Mouse (Mus musculus): ENCODE measurements at regions not wholly inside any gene's neighbourhood (a gene's known extent, or its start where the extent isn't known, plus 50 kb on each side); places are given as distances from the start of the nearest gene placed in this dataset.

- no peak overlapping the region for H3K27ac ChIP-seq (ENCODE audit: insufficient read depth, low read depth, low read length, poor library complexity, severe bottlenecking)
- DNase-seq (ENCODE audit: low read depth, low spot score) = no peak
- H3K4me1 ChIP-seq (ENCODE audit: control insufficient read depth in 2 of 2, insufficient read depth in 2 of 2, low read length in 2 of 2, poor library complexity in 1 of 2) = no peaks in the 10 kb centered on the region
- in situ Hi-C loops (cut with MboI; ENCODE audit: low sequenced_read_pairs in 2 of 2, unreplicated experiment in 2 of 2) = no loop called here
- TF ChIP-seq MAFK (IDR thresholded peaks at IDR 0.05; ENCODE audit: insufficient read depth, low read depth, low read length) (no peak), ZNF384 (IDR thresholded peaks at IDR 0.05; ENCODE audit: low read depth, low read length) (no peak), CHD2 (IDR thresholded peaks at IDR 0.05; ENCODE audit: low read depth, low read length) (no peak), ZC3H11A (IDR thresholded peaks at IDR 0.05; ENCODE audit: borderline replicate concordance, low read depth, low read length) (no peak), HCFC1 (IDR thresholded peaks at IDR 0.05; ENCODE audit: borderline replicate concordance, insufficient read depth, low read length) (no peak)
- H3K9me3 ChIP-seq (ENCODE audit: control insufficient read depth, insufficient read depth, low read depth, low read length) = no peaks in the 10 kb centered on the region
- no peak overlapping the region for H3K4me3 ChIP-seq (ENCODE audit: insufficient read depth in 1 of 2, low read depth in 1 of 2, low read length in 2 of 2, poor library complexity in 1 of 2, severe bottlenecking in 1 of 2)
- no peak overlapping the region for H3K9ac ChIP-seq (ENCODE audit: insufficient read depth, low read depth, low read length, poor library complexity, severe bottlenecking)
- no peaks in the 10 kb centered on the region for H3K36me3 ChIP-seq (ENCODE audit: control insufficient read depth, insufficient read depth, low read length, poor library complexity, severe bottlenecking)
Measured at GRCm38 (mm10) chr11:19562668-19563067, 361.5 kb upstream of the Spred2 start.

DNA sequence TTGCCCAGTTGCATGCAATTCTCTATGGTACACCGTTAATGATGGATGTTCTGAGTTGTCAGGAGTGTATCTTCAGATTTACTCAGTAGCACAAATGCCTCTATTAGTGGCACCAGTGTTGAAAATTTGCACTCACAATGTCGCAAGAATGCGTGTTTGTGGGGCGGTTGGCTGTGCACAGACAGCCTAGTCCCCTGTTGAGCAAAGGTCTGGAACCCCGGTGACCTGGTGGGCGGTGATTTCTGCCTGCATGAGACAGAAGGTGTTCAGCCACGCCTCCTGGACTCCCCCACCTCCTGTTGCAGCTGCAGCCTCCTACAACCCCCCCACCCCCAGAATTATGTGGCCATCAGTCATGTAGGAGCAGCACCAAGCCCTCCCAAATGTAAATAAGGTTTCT, 338.9 kb upstream of the Spred2 start:
- in situ Hi-C loops (cut with MboI; ENCODE audit: low sequenced_read_pairs in 2 of 2, unreplicated experiment in 2 of 2) = loop anchor here in 1 of 2 experiments (25.0 kb wide), 1 partner anchor 452 kb away; no protein-coding TSS in a partner anchor
- H3K27ac ChIP-seq (ENCODE audit: insufficient read depth, low read depth, low read length, poor library complexity, severe bottlenecking) = no peak overlapping the region
- no peak overlapping the region for H3K4me3 ChIP-seq (ENCODE audit: insufficient read depth in 1 of 2, low read depth in 1 of 2, low read length in 2 of 2, poor library complexity in 1 of 2, severe bottlenecking in 1 of 2)
- H3K4me1 ChIP-seq (ENCODE audit: control insufficient read depth in 2 of 2, insufficient read depth in 2 of 2, low read length in 2 of 2, poor library complexity in 1 of 2) = no peaks in the 10 kb centered on the region
- no peak for DNase-seq (ENCODE audit: low read depth, low spot score)
- H3K9ac ChIP-seq (ENCODE audit: insufficient read depth, low read depth, low read length, poor library complexity, severe bottlenecking) = no peak overlapping the region
- no peaks in the 10 kb centered on the region for H3K36me3 ChIP-seq (ENCODE audit: control insufficient read depth, insufficient read depth, low read length, poor library complexity, severe bottlenecking)
- TF ChIP-seq ZC3H11A (IDR thresholded peaks at IDR 0.05; ENCODE audit: borderline replicate concordance, low read depth, low read length) = no peak
- no peaks in the 10 kb centered on the region for H3K9me3 ChIP-seq (ENCODE audit: control insufficient read depth, insufficient read depth, low read depth, low read length)

GRCm38 (mm10) chr11:19592506-19593355, 331.4 kb upstream of the Spred2 start:
- no peak overlapping the region for H3K4me3 ChIP-seq (ENCODE audit: insufficient read depth in 1 of 2, low read depth in 1 of 2, low read length in 2 of 2, poor library complexity in 1 of 2, severe bottlenecking in 1 of 2)
- no peaks in the 10 kb centered on the region for H3K36me3 ChIP-seq (ENCODE audit: control insufficient read depth, insufficient read depth, low read length, poor library complexity, severe bottlenecking)
- H3K9me3 ChIP-seq (ENCODE audit: control insufficient read depth, insufficient read depth, low read depth, low read length) = no peaks in the 10 kb centered on the region
- peaks cover 0 to 5% of the 10 kb centered on the region in 2 experiments; a peak in 1 of 4 replicates for H3K4me1 ChIP-seq (ENCODE audit: control insufficient read depth in 2 of 2, insufficient read depth in 2 of 2, low read length in 2 of 2, poor library complexity in 1 of 2)
- in situ Hi-C loops (cut with MboI; ENCODE audit: low sequenced_read_pairs in 2 of 2, unreplicated experiment in 2 of 2) = loop anchor here in 1 of 2 experiments (5.0 to 25.0 kb wide), 2 partner anchors 50 to 445 kb away; no protein-coding TSS in a partner anchor
- DNase-seq (ENCODE audit: low read depth, low spot score) = no peak
- H3K9ac ChIP-seq (ENCODE audit: insufficient read depth, low read depth, low read length, poor library complexity, severe bottlenecking) = no peak overlapping the region
- H3K27ac ChIP-seq (ENCODE audit: insufficient read depth, low read depth, low read length, poor library complexity, severe bottlenecking) = no peak overlapping the region
- TF ChIP-seq MAFK (IDR thresholded peaks at IDR 0.05; ENCODE audit: insufficient read depth, low read depth, low read length) (no peak), CHD2 (IDR thresholded peaks at IDR 0.05; ENCODE audit: low read depth, low read length) (no peak), ZNF384 (IDR thresholded peaks at IDR 0.05; ENCODE audit: low read depth, low read length) (no peak), HCFC1 (IDR thresholded peaks at IDR 0.05; ENCODE audit: borderline replicate concordance, insufficient read depth, low read length) (no peak), ZC3H11A (IDR thresholded peaks at IDR 0.05; ENCODE audit: borderline replicate concordance, low read depth, low read length) (no peak)

DNA sequence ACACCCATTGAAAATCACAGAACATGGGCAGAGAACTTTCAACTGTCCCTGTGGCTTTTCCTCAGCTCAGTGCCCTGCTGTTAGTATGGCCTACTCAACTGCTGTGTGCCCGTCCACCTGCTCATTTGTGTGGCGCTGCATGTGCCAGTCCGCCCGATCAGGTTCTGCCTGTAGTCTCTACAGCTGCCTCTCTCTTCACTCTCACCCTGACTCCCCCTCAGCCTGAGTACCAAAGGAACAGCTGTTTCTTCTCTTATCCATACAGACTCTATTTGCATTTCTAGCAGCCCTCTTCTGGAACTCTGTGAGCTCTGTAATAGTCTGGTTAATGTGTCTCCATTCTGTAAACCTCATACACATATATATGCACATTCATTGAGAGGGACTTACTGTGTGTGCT, 329.1 kb upstream of the Spred2 start:
- no peak for TF ChIP-seq ZC3H11A (IDR thresholded peaks at IDR 0.05; ENCODE audit: borderline replicate concordance, low read depth, low read length)
- TF ChIP-seq HCFC1 (IDR thresholded peaks at IDR 0.05; ENCODE audit: borderline replicate concordance, insufficient read depth, low read length) = no peak
- in situ Hi-C loops (cut with MboI; ENCODE audit: low sequenced_read_pairs in 2 of 2, unreplicated experiment in 2 of 2) = loop anchor here in 1 of 2 experiments (25.0 kb wide), 1 partner anchor 442 kb away; no protein-coding TSS in a partner anchor
- Histone ChIP-seq H3K27ac (ENCODE audit: insufficient read depth, low read depth, low read length, poor library complexity, severe bottlenecking) (no peak overlapping the region), H3K36me3 (ENCODE audit: control insufficient read depth, insufficient read depth, low read length, poor library complexity, severe bottlenecking) (no peaks in the 10 kb centered on the region), H3K9me3 (ENCODE audit: control insufficient read depth, insufficient read depth, low read depth, low read length) (no peaks in the 10 kb centered on the region), H3K4me1 (ENCODE audit: control insufficient read depth in 2 of 2, insufficient read depth in 2 of 2, low read length in 2 of 2, poor library complexity in 1 of 2) (peaks cover 0 to 5% of the 10 kb centered on the region in 2 experiments; a peak in 1 of 4 replicates), H3K4me3 (ENCODE audit: insufficient read depth in 1 of 2, low read depth in 1 of 2, low read length in 2 of 2, poor library complexity in 1 of 2, severe bottlenecking in 1 of 2) (no peak overlapping the region), H3K9ac (ENCODE audit: insufficient read depth, low read depth, low read length, poor library complexity, severe bottlenecking) (no peak overlapping the region)
- DNase-seq (ENCODE audit: low read depth, low spot score) = no peak

All from ES-E14 (cell line).